Mouse (Mus musculus): Measurements from ENCODE around the gene Atp13a1. TPM values are rescaled to one million over a fixed set of nuclear protein-coding genes. Genes with fewer than 3 reads are reported as not detected.

Gene Atp13a1
- total RNA-seq, 2 experiments from 2014 or later: 40.3 to 41.3 TPM

DNA sequence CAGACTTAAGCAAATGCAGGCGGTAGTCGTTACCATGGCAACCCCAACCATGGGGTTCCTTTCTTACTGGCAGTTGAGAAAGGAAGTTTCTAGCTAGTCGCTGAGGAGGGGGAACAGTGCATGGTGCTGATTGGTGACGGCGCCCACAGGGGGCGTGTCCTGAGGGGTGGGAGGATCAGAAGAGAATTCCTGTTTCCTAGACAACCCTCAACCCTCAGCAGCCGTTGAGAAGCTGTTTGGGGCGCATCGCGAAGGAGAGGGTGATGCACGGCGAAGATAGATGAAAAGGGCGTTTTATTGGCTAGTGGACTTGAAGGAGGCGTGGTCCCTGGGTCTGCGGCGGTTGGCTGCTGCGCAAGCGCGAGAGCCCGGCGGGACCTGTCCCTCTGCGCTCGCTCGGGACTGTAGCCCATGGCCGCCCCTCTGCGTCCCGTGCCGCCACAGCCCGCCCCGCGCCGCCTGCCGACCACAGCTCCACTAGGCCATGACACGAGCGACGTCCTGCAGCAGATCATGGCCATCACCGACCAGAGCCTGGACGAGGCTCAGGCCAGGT is 41.4 kb downstream of the Atp13a1 start, which contains the start of gene Pbx4:
Gene Pbx4, plus strand, starts transcription at position 194 of the 556 bp plus-strand sequence.
- peak; percentile 42; the same call in 1 of the 2 replicates for TF ChIP-seq CTCF (conservative IDR thresholded peaks at IDR 0.05)
- Histone ChIP-seq H3K27ac (peak within 1 kb of the TSS; percentile 68), H3K4me3 (peak within 1 kb of the TSS; percentile 76)
- DNase-seq (ENCODE audit: low spot score in 2 of 2): peak; percentile 89 to 97

DNA sequence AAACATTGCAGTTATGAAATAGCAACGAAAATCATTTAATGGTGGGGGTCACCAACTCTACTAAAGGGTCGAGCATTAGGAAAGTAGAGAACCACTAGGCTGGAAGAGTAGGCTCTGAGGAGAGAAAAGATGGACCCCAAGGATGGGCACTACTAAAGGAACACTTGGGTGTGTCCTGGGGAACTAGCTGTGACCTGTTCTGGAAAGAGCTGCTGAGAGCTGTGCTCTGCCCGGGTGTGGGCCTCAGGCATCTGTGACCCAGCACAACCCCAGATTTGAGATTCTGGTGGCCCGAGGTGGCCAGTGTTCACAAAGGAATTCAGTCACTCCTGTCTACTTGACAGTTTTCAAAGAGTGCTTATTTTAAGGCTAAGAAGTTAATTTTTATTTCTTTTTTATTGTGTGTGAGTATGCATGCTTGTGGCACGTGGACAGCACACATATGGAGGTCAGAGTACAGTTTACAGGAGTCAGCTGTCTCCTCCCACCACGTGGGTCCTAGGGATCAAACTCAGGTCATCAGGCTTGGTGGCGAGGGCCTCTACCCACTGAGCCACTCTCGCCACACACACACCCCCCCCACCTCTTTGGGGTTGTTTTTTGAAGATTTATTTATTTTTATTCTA is 46.2 kb downstream of the Atp13a1 start:
- Histone ChIP-seq H3K4me3 (no peak overlapping the region), H3K27ac (no peak overlapping the region)
- no peak for TF ChIP-seq CTCF (conservative IDR thresholded peaks at IDR 0.05)
- no peak for DNase-seq (ENCODE audit: low spot score in 2 of 2)

DNA sequence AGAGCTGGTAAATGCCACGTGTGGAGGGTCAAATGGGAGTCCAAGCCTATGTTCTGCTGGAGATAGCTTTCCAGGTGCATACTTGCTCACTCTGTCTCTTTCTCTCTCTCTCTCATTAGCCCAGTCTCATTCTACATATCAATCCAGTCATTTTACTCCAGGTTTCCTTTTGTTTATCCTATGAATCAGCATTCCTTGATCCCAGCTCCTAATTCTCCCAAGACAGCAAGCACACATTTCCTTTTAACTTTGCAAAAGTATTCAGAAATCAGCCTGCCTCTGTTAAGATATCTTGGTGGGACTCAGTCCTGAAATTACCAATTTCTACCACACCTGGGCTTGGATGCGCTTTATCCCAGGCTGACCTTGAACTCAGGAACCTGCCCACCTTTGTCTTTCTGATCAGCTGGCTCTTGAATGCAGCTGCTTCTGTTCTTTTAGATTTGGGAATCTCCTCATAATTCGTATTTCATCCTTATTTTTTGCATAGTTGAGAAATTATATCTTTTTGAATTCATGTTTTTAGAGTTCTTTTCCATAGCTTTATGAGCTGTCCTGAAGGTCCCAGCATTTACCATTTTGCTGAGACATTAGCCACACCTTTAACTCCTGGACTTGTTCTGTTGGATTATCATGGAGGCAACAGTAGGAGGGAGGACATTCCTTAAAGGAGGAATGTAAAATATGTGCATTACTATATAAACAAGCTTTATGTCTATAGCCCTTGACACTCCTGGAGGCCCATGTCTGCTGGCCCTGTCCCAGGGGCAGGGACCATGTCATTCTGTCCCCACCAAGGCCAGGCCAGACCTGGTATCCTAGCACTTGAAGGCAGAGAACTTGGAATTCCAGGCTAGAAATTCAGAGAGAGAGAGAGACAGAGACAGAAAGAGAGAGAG is 56.5 kb downstream of the Atp13a1 start:
- H3K27ac ChIP-seq: no peak overlapping the region
- TF ChIP-seq CTCF (conservative IDR thresholded peaks at IDR 0.05): no peak
- no peak for DNase-seq (ENCODE audit: low spot score in 2 of 2)
- H3K4me3 ChIP-seq: no peak overlapping the region

DNA sequence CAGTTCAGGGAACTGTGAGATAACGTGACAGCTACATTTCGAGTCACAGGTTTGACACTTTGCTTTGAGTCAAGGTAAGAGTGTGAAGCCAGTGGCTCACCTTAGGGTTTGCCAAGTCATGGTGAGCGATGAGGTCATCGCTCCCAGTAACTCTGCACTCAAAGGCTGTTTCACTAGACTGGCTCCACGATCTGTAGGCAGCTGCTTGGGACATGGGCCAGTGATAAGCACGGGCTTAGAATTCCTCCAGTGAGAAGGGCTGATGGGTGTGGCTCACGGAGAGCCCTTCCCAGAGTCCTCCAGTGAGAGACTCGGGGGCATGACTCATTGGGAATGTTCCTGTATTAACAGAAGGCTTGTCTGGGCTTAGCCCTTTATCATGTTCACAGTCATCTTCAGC is 58.0 kb downstream of the Atp13a1 start:
- Histone ChIP-seq H3K4me3 (no peak overlapping the region), H3K27ac (no peak overlapping the region)
- TF ChIP-seq CTCF (conservative IDR thresholded peaks at IDR 0.05): no peak
- no peak for DNase-seq (ENCODE audit: low spot score in 2 of 2)

DNA sequence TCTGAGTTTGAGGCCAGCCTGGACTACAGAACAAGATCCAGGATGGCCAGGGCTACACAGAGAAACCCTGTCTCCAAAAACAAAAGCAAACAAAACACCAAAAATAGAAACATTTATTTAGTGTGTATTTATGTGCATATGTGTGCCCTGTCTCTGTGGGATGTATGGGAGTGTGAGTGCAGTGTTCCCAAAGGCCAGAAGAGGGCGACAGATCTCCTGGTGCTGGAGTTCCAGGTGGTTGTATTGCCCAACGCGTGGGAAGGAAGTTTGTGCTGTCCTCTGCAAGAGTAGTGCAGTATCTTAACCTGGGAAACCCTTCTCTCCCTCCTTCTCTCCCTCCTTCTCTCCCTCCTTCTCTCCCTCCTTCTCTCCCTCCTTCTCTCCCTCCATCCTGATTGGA is 58.9 kb downstream of the Atp13a1 start:
- H3K4me3 ChIP-seq: no peak overlapping the region
- no peak overlapping the region for H3K27ac ChIP-seq
- TF ChIP-seq CTCF (conservative IDR thresholded peaks at IDR 0.05): peak; percentile 50
- no peak for DNase-seq (ENCODE audit: low spot score in 2 of 2)

DNA sequence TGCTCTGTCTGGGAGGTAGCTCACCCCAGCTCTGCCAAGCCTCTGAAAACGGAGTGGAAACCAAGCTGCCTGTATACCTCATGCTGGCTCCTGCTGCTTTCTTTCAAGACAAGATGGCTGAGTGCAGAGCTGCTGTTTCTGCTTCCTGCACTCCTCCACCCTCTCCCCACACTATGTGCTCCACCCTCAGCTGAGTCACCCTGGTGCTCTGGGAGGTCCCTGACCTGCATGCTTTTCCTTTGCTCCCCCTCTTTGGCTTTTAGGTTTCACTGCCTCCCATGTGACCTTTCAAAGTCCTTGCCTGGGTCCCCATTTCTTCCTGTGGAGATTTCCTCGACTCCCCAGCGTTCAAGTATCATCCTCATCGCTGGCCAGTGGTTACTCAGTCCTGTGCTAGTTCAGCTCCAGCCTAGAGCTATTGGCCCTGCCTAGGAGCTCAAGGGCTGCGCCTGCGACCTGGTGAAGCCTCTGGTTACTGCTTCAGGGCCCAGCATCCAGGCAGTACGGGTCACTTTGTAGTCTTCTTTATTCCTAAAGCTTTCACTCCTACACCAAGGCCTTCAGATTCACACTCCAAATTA is 60.1 kb downstream of the Atp13a1 start:
- Histone ChIP-seq H3K4me3 (no peak overlapping the region), H3K27ac (no peak overlapping the region)
- no peak for TF ChIP-seq CTCF (conservative IDR thresholded peaks at IDR 0.05)
- no peak for DNase-seq (ENCODE audit: low spot score in 2 of 2)

DNA sequence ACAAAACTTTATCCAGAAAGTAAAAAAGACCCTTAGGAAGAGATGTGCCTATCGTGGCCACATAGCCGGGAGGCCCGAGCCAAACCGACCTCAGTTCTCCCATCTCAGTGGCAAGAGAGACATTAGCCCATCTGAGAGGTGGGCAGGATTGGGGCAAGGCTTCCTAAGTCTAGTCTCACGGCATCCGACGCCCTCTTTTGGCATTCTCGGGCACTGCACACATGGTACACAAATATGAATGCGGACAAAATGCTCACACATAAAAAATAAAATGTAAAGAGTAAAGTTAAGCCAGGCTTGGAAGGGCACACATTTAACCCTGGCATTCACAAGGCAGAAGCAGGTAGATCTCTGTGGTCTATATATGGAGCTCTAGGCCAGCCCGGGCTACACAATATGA is 62.9 kb downstream of the Atp13a1 start:
- Histone ChIP-seq H3K27ac (no peak overlapping the region), H3K4me3 (no peak overlapping the region)
- DNase-seq (ENCODE audit: low spot score in 2 of 2): no peak
- TF ChIP-seq CTCF (conservative IDR thresholded peaks at IDR 0.05): no peak

Other genes with a start within 250 kb of the Atp13a1 start
- 10 to 100 TPM; 19.1 to 19.8 TPM for gene Zfp868, start 165.6 kb upstream of the Atp13a1 start, total RNA-seq (2021)
- 1 to 10 TPM; 4.8 to 5.6 TPM for gene Zfp964, start 136.7 kb upstream of the Atp13a1 start, total RNA-seq (2021)
- gene Zfp869, start 80.4 kb upstream of the Atp13a1 start, total RNA-seq (2021): 10 to 100 TPM; 20.1 to 20.6 TPM
- 1 to 10 TPM; 4.3 to 5.1 TPM for gene Zfp963, start 41.2 kb upstream of the Atp13a1 start, total RNA-seq (2021)
- gene Gm20422, start 16.3 kb upstream of the Atp13a1 start, total RNA-seq (2021): 1 to 10 TPM; 2.8 to 3.5 TPM
- gene Zfp866, start within 50 bp of the Atp13a1 start, total RNA-seq (2021): 10 to 100 TPM; 28.2 to 28.5 TPM
- gene Gmip, start 17.5 kb downstream of the Atp13a1 start, total RNA-seq (2021): 10 to 100 TPM; 11.1 to 15.7 TPM
- under 1 TPM; 0.47 to 0.64 TPM for gene Lpar2, start 31.3 kb downstream of the Atp13a1 start, total RNA-seq (2021)
- 10 to 100 TPM; 15.1 to 18.3 TPM for gene Pbx4, start 41.3 kb downstream of the Atp13a1 start, total RNA-seq (2021)
- gene Cilp2, start 96.5 kb downstream of the Atp13a1 start, total RNA-seq (2021): under 1 TPM; 0.69 to 0.72 TPM
- under 1 TPM in 1 of 2 experiments, not detected in 1; 0.64 TPM for gene Tssk6, start 111.0 kb downstream of the Atp13a1 start, total RNA-seq (2021)
- 100 to 1,000 TPM; 154 to 157 TPM for gene Ndufa13, start 111.4 kb downstream of the Atp13a1 start, total RNA-seq (2021)
- gene Yjefn3, start 111.5 kb downstream of the Atp13a1 start, total RNA-seq (2021): 10 to 100 TPM; 29.3 to 32.5 TPM
- 10 to 100 TPM; 29.7 to 32.4 TPM for gene Gatad2a, start 205.2 kb downstream of the Atp13a1 start, total RNA-seq (2021)

All from layer of hippocampus, adult 2 months (tissue).